In genomic region chr6:96420515-96420914, GRCm38 (mm10) we compare ENCODE assay signal across 15 mouse cellular contexts.
DNase-seq lines count a peak whose midpoint lies in the region; ATAC-seq and TF ChIP-seq lines count a peak whose summit lies in the region.
"Had no signal": no experiment of that assay in that cellular context is flagged by ENCODE, and none has a peak within 500 bp of the region (broad histone marks: within the 10 kb centered on the region; RNA-seq: fewer than 3 reads in every experiment).

No protein-coding gene starts in this region.

- no peak for ATAC-seq in embryonic facial prominence, embryonic 11.5 days (replicated peaks; ENCODE audit: insufficient number of reproducible peaks, low FRiP score, low TSS enrichment, low read depth)
- ATAC-seq in limb, embryonic 14.5 days (ENCODE audit: low FRiP score, low read depth): no peak
- ATAC-seq in stomach, postnatal 0 days (ENCODE audit: low FRiP score, low TSS enrichment): no peak
- ATAC-seq: activated CD4-positive, CD25-positive, alpha-beta regulatory T cell, adult 4 months had no signal

- H3K9me3 ChIP-seq in embryonic facial prominence, embryonic 11.5 days (replicated peaks; ENCODE audit: control insufficient read depth, low read length): no peaks in the 10 kb centered on the region
- H3K9me3 ChIP-seq in limb, embryonic 14.5 days (ENCODE audit: control insufficient read depth, low read length): no peaks in the 10 kb centered on the region
- no peaks in the 10 kb centered on the region for H3K9me3 ChIP-seq in stomach, postnatal 0 days (ENCODE audit: control insufficient read depth, low read length)
- H3K9me3 ChIP-seq: liver, embryonic 13.5 days had no signal

- DNase-seq in lung, postnatal 10 days: peak; percentile 7
- no peak for DNase-seq in lung, adult 2 months
- DNase-seq in embryonic facial prominence, embryonic 11.5 days (ENCODE audit: low spot score): peak; percentile 50
- DNase-seq in limb, embryonic 14.5 days (ENCODE audit: low spot score): peak; percentile 29
- peak; percentile 13 for DNase-seq in stomach, postnatal 0 days (ENCODE audit: low spot score)
- DNase-seq in cerebellum, postnatal 4 days (ENCODE audit: low spot score in 2 of 2): no peak
- DNase-seq in spleen, postnatal 36 days (ENCODE audit: low spot score in 2 of 2): no peak
- no peak for DNase-seq in ovary, adult 18-20 months (ENCODE audit: low spot score)
- DNase-seq: cerebellum, adult 9-10 months; kidney, adult 2 months; layer of hippocampus, adult 9-11 months; liver, embryonic 13.5 days had no signal

- H3K36me3 ChIP-seq in embryonic facial prominence, embryonic 11.5 days (replicated peaks; ENCODE audit: control insufficient read depth, insufficient read depth, low read depth, low read length): no peaks in the 10 kb centered on the region
- no peaks in the 10 kb centered on the region for H3K36me3 ChIP-seq in limb, embryonic 14.5 days (ENCODE audit: control insufficient read depth, insufficient read depth, low read length)
- H3K36me3 ChIP-seq in stomach, postnatal 0 days (ENCODE audit: control insufficient read depth, insufficient read depth, low read length): no peaks in the 10 kb centered on the region
- H3K36me3 ChIP-seq: liver, embryonic 13.5 days had no signal

- no peak for TF ChIP-seq POLR2A in lung, adult 2 months (IDR thresholded peaks at IDR 0.05; ENCODE audit: borderline replicate concordance, extremely low read depth, low read depth, low read length)
- TF ChIP-seq POLR2A in limb, embryonic 14.5 days (IDR thresholded peaks at IDR 0.05; ENCODE audit: borderline replicate concordance, extremely low read depth, insufficient read depth, insufficient read length): no peak

- no peak for TF ChIP-seq EP300 in stomach, postnatal 0 days (optimal IDR thresholded peaks at IDR 0.05)

- no peak overlapping the region for H3K4me2 ChIP-seq in embryonic facial prominence, embryonic 11.5 days (ENCODE audit: low read depth, low read length)
- H3K4me2 ChIP-seq in limb, embryonic 14.5 days (replicated peaks; ENCODE audit: low read depth, low read length, severe bottlenecking): no peak overlapping the region
- no peak overlapping the region for H3K4me2 ChIP-seq in stomach, postnatal 0 days (replicated peaks; ENCODE audit: low read depth)
- H3K4me2 ChIP-seq: liver, embryonic 13.5 days had no signal

- WGBS in lung, adult 2 months: 35% methylated on average over 2 of the region's 2 CpGs
- WGBS in embryonic facial prominence, embryonic 11.5 days: 38% methylated on average over 2 of the region's 2 CpGs
- WGBS in limb, embryonic 14.5 days: 46% methylated on average over 2 of the region's 2 CpGs
- 31% methylated on average over 2 of the region's 2 CpGs for WGBS in stomach, postnatal 0 days

- H3K27me3 ChIP-seq in embryonic facial prominence, embryonic 11.5 days (ENCODE audit: control insufficient read depth, insufficient read depth, low read length): no peaks in the 10 kb centered on the region
- no peaks in the 10 kb centered on the region for H3K27me3 ChIP-seq in limb, embryonic 14.5 days (ENCODE audit: control insufficient read depth, insufficient read depth, low read length)
- no peaks in the 10 kb centered on the region for H3K27me3 ChIP-seq in stomach, postnatal 0 days (ENCODE audit: control insufficient read depth, insufficient read depth, low read length)
- H3K27me3 ChIP-seq: CH12.LX; liver, embryonic 13.5 days; megakaryocyte, embryonic 14.5 days had no signal

- H3K9ac ChIP-seq in embryonic facial prominence, embryonic 11.5 days (replicated peaks; ENCODE audit: low read length): no peak overlapping the region
- H3K9ac ChIP-seq in limb, embryonic 14.5 days (ENCODE audit: low read depth, low read length, severe bottlenecking): no peak overlapping the region
- no peak overlapping the region for H3K9ac ChIP-seq in stomach, postnatal 0 days (ENCODE audit: low read length)
- H3K9ac ChIP-seq: liver, embryonic 13.5 days had no signal

- TF ChIP-seq CTCF in lung, adult 2 months (IDR thresholded peaks at IDR 0.05; ENCODE audit: insufficient read depth, low read length): no peak
- no peak for TF ChIP-seq CTCF in stomach, postnatal 0 days (IDR thresholded peaks at IDR 0.05; ENCODE audit: low read depth)

- H3K27ac ChIP-seq in embryonic facial prominence, embryonic 11.5 days (replicated peaks; ENCODE audit: low read depth, low read length): no peak overlapping the region
- no peak overlapping the region for H3K27ac ChIP-seq in limb, embryonic 14.5 days (replicated peaks; ENCODE audit: low read depth, low read length)
- no peak overlapping the region for H3K27ac ChIP-seq in stomach, postnatal 0 days (replicated peaks)
- H3K27ac ChIP-seq: liver, embryonic 13.5 days had no signal

- H3K4me1 ChIP-seq in lung, adult 2 months (ENCODE audit: control insufficient read depth, insufficient read depth, low read length): no peaks in the 10 kb centered on the region
- H3K4me1 ChIP-seq in embryonic facial prominence, embryonic 11.5 days (ENCODE audit: control insufficient read depth, insufficient read depth, low read length): no peaks in the 10 kb centered on the region
- no peaks in the 10 kb centered on the region for H3K4me1 ChIP-seq in limb, embryonic 14.5 days (ENCODE audit: control insufficient read depth, insufficient read depth, low read length)
- H3K4me1 ChIP-seq in stomach, postnatal 0 days (replicated peaks; ENCODE audit: control insufficient read depth, insufficient read depth): no peaks in the 10 kb centered on the region
- H3K4me1 ChIP-seq: liver, embryonic 13.5 days; megakaryocyte, embryonic 14.5 days had no signal

- no peak overlapping the region for H3K4me3 ChIP-seq in lung, adult 2 months (replicated peaks; ENCODE audit: extremely low read depth, low read depth, low read length)
- H3K4me3 ChIP-seq in embryonic facial prominence, embryonic 11.5 days (ENCODE audit: low read depth, low read length): no peak overlapping the region
- no peak overlapping the region for H3K4me3 ChIP-seq in limb, embryonic 14.5 days (replicated peaks; ENCODE audit: low read length)
- no peak overlapping the region for H3K4me3 ChIP-seq in stomach, postnatal 0 days (ENCODE audit: low read depth, low read length)
- H3K4me3 ChIP-seq: liver, embryonic 13.5 days; megakaryocyte, embryonic 14.5 days had no signal

Comparison
In these comparisons a context has a peak if more than half of its experiments do, and no peak if none do; other contexts are left out.
1. DNase-seq: peak in lung, postnatal 10 days (single experiment), embryonic facial prominence, embryonic 11.5 days (single experiment), limb, embryonic 14.5 days (single experiment) and stomach, postnatal 0 days (single experiment); none in lung, adult 2 months (single experiment), cerebellum, postnatal 4 days (0 of 2), spleen, postnatal 36 days (0 of 2) and ovary, adult 18-20 months (single experiment).